Mouse (Mus musculus): ENCODE measurements around the gene Smim4.

The Smim4 gene

GRCm38 (mm10) chr14:31128826-31129219 lies at the start of gene Smim4:
Gene Smim4 (minus strand): TSS chr14:31128956.
- DNase-seq (ENCODE audit: inconsistent ontology term) = peak; percentile 98

GRCm38 (mm10) chr14:31177715-31178114 lies 49.0 kb upstream of the Smim4 start:
- peak; percentile 22 for DNase-seq (ENCODE audit: inconsistent ontology term)

- DNase-seq (ENCODE audit: inconsistent ontology term) = no peak
Measured at GRCm38 (mm10) chr14:31177287-31177686, 48.5 kb upstream of the Smim4 start.

- no peak for DNase-seq (ENCODE audit: inconsistent ontology term)
Measured at GRCm38 (mm10) chr14:31173537-31173936, 44.8 kb upstream of the Smim4 start.

- DNase-seq (ENCODE audit: inconsistent ontology term) = no peak
Measured at GRCm38 (mm10) chr14:31172781-31173455, 44.2 kb upstream of the Smim4 start.

- no peak for DNase-seq (ENCODE audit: inconsistent ontology term)
Measured at GRCm38 (mm10) chr14:31171821-31172220, 43.1 kb upstream of the Smim4 start.

- DNase-seq (ENCODE audit: inconsistent ontology term) = no peak
Measured at GRCm38 (mm10) chr14:31171386-31171785, 42.6 kb upstream of the Smim4 start.

GRCm38 (mm10) chr14:31170963-31171362 lies 42.2 kb upstream of the Smim4 start:
- no peak for DNase-seq (ENCODE audit: inconsistent ontology term)

GRCm38 (mm10) chr14:31169508-31169907 lies 40.8 kb upstream of the Smim4 start:
- no peak for DNase-seq (ENCODE audit: inconsistent ontology term)

GRCm38 (mm10) chr14:31168425-31168824 lies 39.7 kb upstream of the Smim4 start, which contains the start of gene Stab1:
Gene Stab1 (minus strand): TSS chr14:31168641.
- no peak for DNase-seq (ENCODE audit: inconsistent ontology term)

- no peak for DNase-seq (ENCODE audit: inconsistent ontology term)
Measured at GRCm38 (mm10) chr14:31166827-31167226, 38.1 kb upstream of the Smim4 start.

- no peak for DNase-seq (ENCODE audit: inconsistent ontology term)
Measured at GRCm38 (mm10) chr14:31165991-31166630, 37.4 kb upstream of the Smim4 start.

- no peak for DNase-seq (ENCODE audit: inconsistent ontology term)
Measured at GRCm38 (mm10) chr14:31165458-31165857, 36.7 kb upstream of the Smim4 start.

GRCm38 (mm10) chr14:31165010-31165409 lies 36.3 kb upstream of the Smim4 start:
- DNase-seq (ENCODE audit: inconsistent ontology term) = no peak

GRCm38 (mm10) chr14:31164067-31164466 lies 35.3 kb upstream of the Smim4 start:
- no peak for DNase-seq (ENCODE audit: inconsistent ontology term)

- DNase-seq (ENCODE audit: inconsistent ontology term) = no peak
Measured at GRCm38 (mm10) chr14:31161638-31162037, 32.9 kb upstream of the Smim4 start.

GRCm38 (mm10) chr14:31161191-31161590 lies 32.4 kb upstream of the Smim4 start:
- DNase-seq (ENCODE audit: inconsistent ontology term) = no peak

- DNase-seq (ENCODE audit: inconsistent ontology term) = peak; percentile 19
Measured at GRCm38 (mm10) chr14:31160196-31161150, 31.7 kb upstream of the Smim4 start.

GRCm38 (mm10) chr14:31145694-31146093 lies 16.9 kb upstream of the Smim4 start:
- no peak for DNase-seq (ENCODE audit: inconsistent ontology term)

GRCm38 (mm10) chr14:31141011-31141410 lies 12.3 kb upstream of the Smim4 start:
- DNase-seq (ENCODE audit: inconsistent ontology term) = no peak

- DNase-seq (ENCODE audit: inconsistent ontology term) = no peak
Measured at GRCm38 (mm10) chr14:31140141-31140540, 11.4 kb upstream of the Smim4 start.

- no peak for DNase-seq (ENCODE audit: inconsistent ontology term)
Measured at GRCm38 (mm10) chr14:31139666-31140065, 10.9 kb upstream of the Smim4 start.
